Mouse (Mus musculus) hindlimb bud, embryonic 11.5 days (tissue): ENCODE results near the gene Dpf1.

Source experiments
- DNase-seq: peaks from one replicate; pipeline ENCODE4 v3.0.0-alpha.2; 2012; ENCODE audit warnings: low read depth, low spot score; ENCODE audit errors: extremely low spot score

The Dpf1 gene

DNA sequence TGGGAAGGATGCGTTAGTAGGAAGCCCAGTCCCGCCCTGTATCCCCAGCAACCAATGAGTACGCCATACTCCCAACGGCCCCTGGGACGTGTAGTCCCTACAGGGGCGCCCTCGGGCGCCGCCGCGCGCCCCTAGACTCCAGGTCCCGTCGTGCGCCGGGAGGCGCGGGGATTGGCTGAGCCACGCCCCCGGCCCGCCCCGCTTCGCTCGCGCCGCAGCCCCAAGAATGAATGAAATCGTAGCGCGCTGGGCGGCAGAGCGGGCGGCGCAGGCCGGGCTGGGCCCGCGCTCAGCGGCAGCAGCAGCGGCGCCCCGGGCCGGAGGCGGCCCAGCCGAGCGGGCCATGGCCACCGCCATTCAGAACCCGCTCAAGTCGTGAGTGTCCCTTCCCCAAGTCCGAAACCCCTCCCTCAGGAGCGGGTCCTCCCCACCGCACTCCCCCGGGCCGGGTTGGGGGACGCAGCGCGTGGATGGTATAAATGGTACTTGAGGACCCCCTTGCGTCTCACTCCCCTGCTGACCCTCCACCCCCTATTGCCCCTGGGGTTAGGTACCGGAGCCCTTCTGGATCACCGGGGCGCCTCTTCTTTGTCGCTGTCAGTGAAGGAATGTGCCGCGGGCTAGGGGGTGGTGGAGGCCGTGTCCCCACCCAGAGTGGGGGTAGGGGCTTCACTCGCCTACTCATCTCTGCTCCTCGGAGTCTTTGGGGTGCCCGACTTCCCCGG lies at the start of gene Dpf1:
TSS of gene Dpf1 (plus strand) at position 214 of the 725 bp plus-strand sequence.
- no peak for DNase-seq

GRCm38 (mm10) chr7:29255875-29256274 lies 47.9 kb upstream of the Dpf1 start:
- no peak for DNase-seq

DNA sequence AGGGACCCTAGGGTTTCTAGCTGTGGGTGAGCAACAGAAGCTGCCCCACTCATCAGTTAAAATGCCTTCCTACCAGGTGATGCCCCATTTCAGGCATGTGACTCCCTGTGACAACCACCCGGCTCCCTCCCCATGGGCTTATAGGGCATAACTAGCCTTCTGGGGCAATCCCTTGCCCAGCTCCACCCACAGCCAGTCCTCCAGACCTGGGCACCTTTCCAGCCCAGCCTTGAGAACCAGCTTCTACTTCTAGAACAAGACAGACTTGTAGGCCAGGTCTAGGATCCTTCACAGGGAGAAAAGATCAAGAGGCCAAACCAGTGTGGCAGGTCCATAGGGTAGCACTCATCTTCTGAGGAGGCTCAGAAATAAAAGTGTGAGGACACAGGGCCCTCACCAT lies 46.4 kb upstream of the Dpf1 start:
- DNase-seq = no peak

DNA sequence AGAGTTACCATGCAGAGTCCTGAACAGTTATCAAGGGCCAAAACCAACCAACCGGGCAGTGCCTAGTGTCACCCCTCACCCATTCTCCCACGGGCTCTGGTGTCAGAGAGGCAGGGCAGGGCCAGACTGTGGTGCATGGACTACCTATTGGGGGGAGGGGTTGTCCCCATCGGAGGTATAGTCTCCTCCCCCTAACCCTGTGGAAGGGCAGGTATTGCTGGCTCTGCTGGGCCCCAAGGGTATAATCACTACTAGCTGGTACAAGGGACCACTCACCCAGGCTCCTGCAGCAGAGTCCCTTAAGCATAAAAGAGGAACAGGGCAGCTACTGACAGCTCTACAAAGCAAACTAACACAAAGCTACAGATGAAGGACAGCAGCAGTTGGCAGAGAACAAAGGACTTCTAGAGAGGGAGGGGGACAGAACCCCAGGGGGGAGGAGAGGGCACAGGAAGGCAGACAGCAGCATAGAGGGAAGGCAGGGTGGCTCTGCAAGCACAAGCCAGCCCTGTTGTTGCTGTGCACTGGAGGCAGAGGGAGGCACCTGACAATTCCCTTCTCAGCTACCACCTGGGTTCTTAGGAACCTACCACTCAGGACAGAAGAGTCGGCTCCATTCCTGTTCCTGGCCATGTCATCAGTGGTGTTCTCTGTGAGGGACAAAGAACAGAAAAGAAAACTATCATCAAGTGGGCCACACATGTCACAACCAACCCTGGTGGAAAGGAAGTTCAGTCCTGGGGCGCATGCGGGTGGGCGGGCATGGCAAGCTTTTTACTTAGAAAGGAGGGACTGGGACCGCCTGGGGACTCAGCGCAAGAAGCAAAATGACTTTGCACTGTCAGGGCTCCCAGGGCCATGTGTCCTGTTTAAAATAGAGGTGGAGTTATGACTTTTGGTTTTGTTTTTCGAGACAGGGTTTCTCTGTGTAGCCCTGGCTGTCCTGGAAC lies 43.7 kb upstream of the Dpf1 start:
- no peak for DNase-seq

GRCm38 (mm10) chr7:29262151-29262550 lies 41.6 kb upstream of the Dpf1 start:
- no peak for DNase-seq

DNA sequence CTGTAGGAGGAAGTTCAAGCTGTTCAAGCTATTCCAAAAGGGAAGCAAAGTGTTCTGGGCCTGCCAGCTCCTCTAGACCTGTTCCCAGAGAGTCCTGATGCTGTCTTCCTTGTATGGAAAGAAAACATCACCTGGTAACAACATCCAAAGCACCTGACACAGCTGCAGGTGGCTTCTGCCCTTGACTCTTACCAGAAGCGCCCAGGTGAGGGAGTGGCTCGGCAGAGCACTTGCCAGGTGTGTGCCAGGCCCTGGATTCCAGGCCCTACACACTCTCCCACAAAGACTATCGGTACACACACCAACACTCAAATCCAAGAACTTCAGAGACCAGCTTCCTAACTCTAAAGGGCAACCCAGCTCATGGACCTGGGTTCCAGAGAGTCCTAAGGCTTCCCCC lies 39.9 kb upstream of the Dpf1 start:
- no peak for DNase-seq

DNA sequence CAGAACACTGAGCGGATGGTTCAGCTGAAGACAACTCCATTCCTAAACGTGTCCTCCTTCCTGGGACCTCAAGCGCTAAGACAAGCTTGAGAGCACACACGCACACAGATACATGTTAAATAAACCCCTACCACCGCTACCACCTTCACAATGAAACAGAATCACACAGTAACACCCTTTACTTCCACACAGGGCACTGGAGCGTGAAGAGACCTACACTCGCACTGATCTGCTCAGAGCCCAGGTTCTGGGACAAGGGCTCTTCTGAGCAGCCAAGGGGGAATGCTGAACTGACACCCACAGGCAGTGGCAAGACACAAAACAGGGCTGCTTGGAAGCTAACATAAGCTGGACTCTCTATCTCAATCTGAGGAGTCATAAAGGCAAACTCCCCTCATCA lies 38.1 kb upstream of the Dpf1 start:
- DNase-seq = no peak

- no peak for DNase-seq
Measured at GRCm38 (mm10) chr7:29266931-29267330, 36.8 kb upstream of the Dpf1 start.

GRCm38 (mm10) chr7:29270445-29270844 lies 33.3 kb upstream of the Dpf1 start:
- no peak for DNase-seq

- DNase-seq = no peak
Measured at GRCm38 (mm10) chr7:29271687-29272465, 31.9 kb upstream of the Dpf1 start.

DNA sequence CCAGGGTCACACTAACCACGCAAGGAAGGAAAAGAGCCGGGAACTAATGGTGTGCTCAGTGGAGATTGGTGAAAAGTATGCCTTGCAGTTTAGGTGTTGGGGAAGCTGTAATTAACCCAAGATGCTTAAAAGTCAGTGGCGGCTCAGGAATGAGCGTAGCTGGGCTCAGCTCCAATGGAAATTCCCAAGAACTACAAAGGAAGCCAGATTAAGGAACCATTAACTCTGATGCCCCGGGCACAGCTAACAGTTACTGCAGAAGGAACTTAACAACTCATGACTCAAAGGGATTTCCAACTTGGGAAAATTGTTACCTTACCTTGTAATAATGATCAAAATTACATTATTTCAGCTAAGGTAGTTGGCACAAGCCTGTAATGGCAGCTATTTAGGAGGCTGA lies 27.0 kb upstream of the Dpf1 start:
- no peak for DNase-seq

- DNase-seq = no peak
Measured at GRCm38 (mm10) chr7:29277510-29277909, 26.2 kb upstream of the Dpf1 start.

DNA sequence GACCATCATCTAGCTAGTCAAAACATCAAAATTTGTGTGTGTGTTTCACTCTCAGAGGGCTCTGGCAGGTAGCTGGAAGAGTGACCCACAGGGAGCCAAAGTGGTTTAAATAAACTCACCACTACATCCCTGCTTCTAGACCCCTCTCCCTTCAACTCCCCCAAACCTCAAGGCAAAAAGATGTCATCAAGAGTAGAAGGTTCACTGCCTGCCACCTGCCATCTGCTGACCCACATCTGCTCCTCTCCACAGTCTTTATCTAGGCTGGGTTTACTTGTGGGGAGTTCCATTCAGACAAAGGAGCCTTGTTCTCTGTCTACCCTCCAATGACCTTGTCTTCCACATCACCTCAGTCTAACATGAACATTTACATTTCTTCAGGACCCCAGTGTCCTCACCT lies 24.5 kb upstream of the Dpf1 start:
- DNase-seq = no peak

- no peak for DNase-seq
Measured at GRCm38 (mm10) chr7:29279924-29280323, 23.8 kb upstream of the Dpf1 start.

- DNase-seq = no peak
Measured at GRCm38 (mm10) chr7:29280801-29281200, 22.9 kb upstream of the Dpf1 start.

GRCm38 (mm10) chr7:29281201-29282073 lies 22.3 kb upstream of the Dpf1 start, which contains the start of gene Spint2:
Gene Spint2, minus strand, starts transcription at chr7:29281912.
- DNase-seq = no peak

DNA sequence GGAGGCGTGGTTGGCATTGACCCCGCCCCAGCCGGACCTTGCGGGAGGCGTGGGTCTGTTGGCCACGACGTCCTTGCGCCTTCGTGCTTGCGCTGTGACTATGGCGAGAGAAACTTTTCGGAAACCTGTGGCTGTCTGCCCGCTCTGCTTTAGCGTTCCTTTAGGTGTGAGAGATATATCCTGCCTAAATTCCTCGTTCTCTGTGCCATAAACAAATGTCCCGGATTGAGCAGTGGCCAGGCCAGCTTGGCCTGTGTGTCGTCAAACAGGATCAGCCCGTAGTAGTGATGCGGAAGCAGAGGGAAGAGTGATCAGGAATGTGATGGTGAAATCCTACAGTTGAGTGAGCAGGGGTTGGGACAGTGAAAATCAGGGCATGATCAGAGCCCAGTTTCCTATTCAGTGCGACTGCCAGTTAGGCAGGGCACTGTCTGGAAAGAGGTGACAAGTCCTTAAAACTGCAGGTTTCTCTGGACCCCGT lies 21.6 kb upstream of the Dpf1 start:
- DNase-seq = no peak

DNA sequence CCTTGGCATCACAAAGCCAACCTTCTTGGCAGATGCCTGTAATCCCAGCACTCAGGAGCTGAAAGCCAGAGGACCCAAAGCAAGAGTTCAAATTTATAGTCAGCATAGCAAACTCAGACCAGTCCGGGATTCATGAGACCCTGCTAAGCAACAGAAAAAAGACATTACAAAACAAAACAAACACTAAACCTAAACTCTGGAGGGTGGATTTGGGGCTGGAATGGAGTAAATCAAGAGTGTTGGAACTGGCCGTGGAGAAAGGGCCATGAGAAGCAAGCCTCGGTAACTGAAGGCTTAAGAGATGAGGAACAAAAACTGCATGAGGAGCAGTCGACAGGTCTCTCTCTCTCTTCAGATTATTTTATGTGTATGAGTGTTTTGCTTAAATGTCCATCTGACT lies 19.9 kb upstream of the Dpf1 start:
- DNase-seq = no peak

DNA sequence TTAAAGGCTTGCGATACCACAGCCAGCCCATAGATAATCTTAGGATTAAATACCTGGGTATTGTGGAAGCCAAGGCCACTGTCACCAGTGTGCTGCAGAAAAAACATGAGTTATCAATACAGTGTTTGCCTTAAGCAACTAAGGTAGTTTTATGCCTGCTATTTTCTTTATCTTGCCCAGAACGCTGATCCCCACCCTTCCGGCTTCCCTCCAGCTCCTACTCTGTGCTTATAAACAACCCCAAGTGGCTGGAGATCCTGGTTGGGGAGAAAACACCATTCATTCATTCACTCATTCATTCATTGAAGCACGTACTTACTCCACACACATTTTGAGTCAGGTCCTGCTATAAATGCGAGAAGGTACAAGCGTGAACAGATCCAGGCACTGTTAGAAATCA lies 19.2 kb upstream of the Dpf1 start:
- no peak for DNase-seq

DNA sequence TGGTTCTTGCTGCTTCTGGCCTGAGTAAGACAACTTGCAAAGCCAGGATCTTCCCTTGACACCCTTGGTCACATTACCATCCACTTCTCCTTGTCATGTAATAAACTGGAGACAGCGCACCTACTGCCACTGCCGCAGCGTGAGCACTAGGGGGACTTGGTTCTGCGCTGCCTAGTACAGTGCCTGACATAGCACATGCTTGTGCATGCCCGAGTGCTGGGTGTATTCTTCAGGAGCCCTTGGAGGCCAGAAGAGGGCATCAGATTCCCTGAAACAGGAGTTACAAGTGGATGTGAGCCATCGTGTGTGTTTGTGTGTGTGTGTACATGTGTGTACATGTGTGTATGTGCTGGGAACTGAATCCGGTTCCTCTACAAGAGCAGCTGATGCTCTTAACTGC lies 16.3 kb upstream of the Dpf1 start:
- no peak for DNase-seq
